Mouse (Mus musculus): ENCODE data around the gene Crip2. TPM values are rescaled to one million over a fixed set of nuclear protein-coding genes. Genes with fewer than 3 reads are reported as not detected.

The Crip2 gene
- polyA plus RNA-seq, 1 experiment from 2014 or later: 350 TPM

Other genes starting within 250 kb of the Crip2 start
- 8.6 and 9.6 TPM in 2 replicates for gene Jag2, start 210.5 kb upstream of the Crip2 start, polyA plus RNA-seq (2015; fragmentation: Nextera tagmentation; extraction: Ambion mirVana)
- gene Nudt14, start 198.1 kb upstream of the Crip2 start, polyA plus RNA-seq (2015; fragmentation: Nextera tagmentation; extraction: Ambion mirVana): 55.1 and 74.8 TPM in 2 replicates
- gene Btbd6, start 163.8 kb upstream of the Crip2 start, polyA plus RNA-seq (2015; fragmentation: Nextera tagmentation; extraction: Ambion mirVana): 35.0 and 41.4 TPM in 2 replicates
- 55.8 and 55.9 TPM in 2 replicates for gene Brf1, start 139.5 kb upstream of the Crip2 start, polyA plus RNA-seq (2015; fragmentation: Nextera tagmentation; extraction: Ambion mirVana)
- gene Pacs2, start 125.7 kb upstream of the Crip2 start, polyA plus RNA-seq (2015; fragmentation: Nextera tagmentation; extraction: Ambion mirVana): 26.1 and 27.8 TPM in 2 replicates
- gene Tex22, start 65.7 kb upstream of the Crip2 start, polyA plus RNA-seq (2015; fragmentation: Nextera tagmentation; extraction: Ambion mirVana): not detected in 2 replicates
- gene Mta1, start 42.0 kb upstream of the Crip2 start, polyA plus RNA-seq (2015; fragmentation: Nextera tagmentation; extraction: Ambion mirVana): 14.8 and 15.1 TPM in 2 replicates
- gene Crip1, start 6.1 kb downstream of the Crip2 start, polyA plus RNA-seq (2015; fragmentation: Nextera tagmentation; extraction: Ambion mirVana): 66.3 and 74.9 TPM in 2 replicates
- gene Tedc1, start 16.2 kb downstream of the Crip2 start, polyA plus RNA-seq (2015; fragmentation: Nextera tagmentation; extraction: Ambion mirVana): 17.1 and 18.7 TPM in 2 replicates
- gene Tmem121, start 45.7 kb downstream of the Crip2 start, polyA plus RNA-seq (2015; fragmentation: Nextera tagmentation; extraction: Ambion mirVana): 33.5 and 33.9 TPM in 2 replicates

All from neural tube, embryonic 13.5 days (tissue).